Mouse (Mus musculus): Measurements from ENCODE around the gene Dnajb12.

DNA sequence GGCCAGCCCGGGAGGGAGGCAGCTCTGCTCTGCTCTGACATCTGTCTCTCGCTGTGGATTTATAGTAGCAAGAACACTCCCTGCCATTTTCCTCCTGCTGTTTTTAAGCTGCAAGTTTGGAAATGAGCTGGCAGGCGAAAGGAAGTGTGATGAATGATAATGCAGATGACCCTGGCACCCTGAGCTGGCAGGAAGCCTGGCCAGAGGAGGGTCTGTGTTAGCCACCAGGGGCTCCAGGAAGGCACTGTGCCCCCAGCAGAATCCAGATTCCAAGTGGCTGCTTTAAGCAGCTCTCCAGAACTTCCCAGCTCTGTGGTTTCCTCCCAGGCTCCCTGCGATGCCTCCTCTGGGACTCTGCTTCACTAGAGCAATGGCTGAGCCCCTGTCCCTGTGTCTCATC, 15.7 kb upstream of the Dnajb12 start:
- TF ChIP-seq CTCF (IDR thresholded peaks at IDR 0.05; ENCODE audit: extremely low read depth, insufficient read length, insufficient replicate concordance, low read depth, low read length) (no peak), POLR2A (IDR thresholded peaks at IDR 0.05; ENCODE audit: low read depth, low read length) (no peak)
